Mouse (Mus musculus) MEL (cell line): ENCODE data around the gene Mogat2.

Experiments
- CTCF ChIP-seq, 3 experiments: IDR thresholded peaks in 2 of 3; conservative IDR thresholded peaks in 1 of 3; 2 replicates each; pipeline ENCODE4 v1.5.1; 2011 to 2012; ENCODE audit warnings: low read length in 3 of 3, low read depth in 2 of 3, mild to moderate bottlenecking in 2 of 3, improper control_type of control experiment in 1 of 3, inconsistent platforms in 1 of 3, mixed read lengths in 1 of 3, moderate library complexity in 1 of 3; ENCODE audit not compliant: control insufficient read depth in 1 of 3, insufficient read depth in 1 of 3, poor library complexity in 1 of 3, severe bottlenecking in 1 of 3
- E2F4 ChIP-seq: IDR thresholded peaks from 2 replicates; pipeline ENCODE4 v1.6.1; 2011; ENCODE audit warnings: low read depth, low read length, improper control_type of control experiment, borderline replicate concordance
- EP300 ChIP-seq, 2 experiments: IDR thresholded peaks; 2 replicates each; pipeline ENCODE4 v1.6.1; 2011; ENCODE audit warnings: improper control_type of control experiment in 2 of 2, low read length in 2 of 2, low read depth in 1 of 2, mild to moderate bottlenecking in 1 of 2
- GABPA ChIP-seq: IDR thresholded peaks from 2 replicates; pipeline ENCODE4 v1.6.1; 2012; ENCODE audit warnings: low read depth, mild to moderate bottlenecking, inconsistent platforms, low read length, improper control_type of control experiment, moderate library complexity
- GATA1 ChIP-seq: IDR thresholded peaks from 2 replicates; pipeline ENCODE4 v1.6.1; 2011; ENCODE audit warnings: low read depth, low read length, improper control_type of control experiment
- HCFC1 ChIP-seq: IDR thresholded peaks from 2 replicates; pipeline ENCODE4 v1.6.1; 2012; ENCODE audit warnings: low read depth, mild to moderate bottlenecking, inconsistent platforms, low read length, improper control_type of control experiment, moderate library complexity
- MAX ChIP-seq: IDR thresholded peaks from 2 replicates; pipeline ENCODE4 v1.6.1; 2011; ENCODE audit warnings: low read length, improper control_type of control experiment
- POLR2A ChIP-seq, 2 experiments: IDR thresholded peaks; 2 replicates each; pipeline ENCODE4 v1.6.1; 2011 to 2012; ENCODE audit warnings: low read length in 2 of 2, mild to moderate bottlenecking in 2 of 2, control low read depth in 1 of 2, improper control_type of control experiment in 1 of 2, low read depth in 1 of 2, moderate library complexity in 1 of 2; ENCODE audit not compliant: control insufficient read depth in 1 of 2, insufficient read depth in 1 of 2, poor library complexity in 1 of 2
- TAL1 ChIP-seq: IDR thresholded peaks from 2 replicates; pipeline ENCODE4 v1.6.1; 2012; ENCODE audit warnings: mild to moderate bottlenecking, inconsistent platforms, low read length, moderate library complexity, mixed read lengths
- UBTF ChIP-seq: IDR thresholded peaks from 2 replicates; pipeline ENCODE4 v1.6.1; 2012; ENCODE audit warnings: low read depth, mild to moderate bottlenecking, inconsistent platforms, low read length, improper control_type of control experiment, moderate library complexity, borderline replicate concordance; ENCODE audit not compliant: insufficient read depth
- ZNF384 ChIP-seq: IDR thresholded peaks from 2 replicates; pipeline ENCODE4 v1.6.1; 2012; ENCODE audit warnings: low read depth, mild to moderate bottlenecking, inconsistent platforms, low read length, improper control_type of control experiment

GRCm38 (mm10) chr7:99224648-99225190, 13.7 kb downstream of the Mogat2 start:
- TF ChIP-seq E2F4, result no peak
- TF ChIP-seq MAX, result no peak
- TF ChIP-seq POLR2A (IDR thresholded peaks at IDR 0.05; ENCODE audit: control insufficient read depth in 1 of 2, insufficient read depth in 1 of 2, low read depth in 1 of 2, low read length in 2 of 2, poor library complexity in 1 of 2), result no peak
- TF ChIP-seq EP300 (IDR thresholded peaks at IDR 0.05; ENCODE audit: low read depth in 1 of 2, low read length in 2 of 2), result no peak
- no peak for TF ChIP-seq HCFC1
- TF ChIP-seq GATA1, result no peak
- no peak for TF ChIP-seq CTCF (IDR thresholded peaks at IDR 0.05 in 2 of 3, conservative IDR thresholded peaks at IDR 0.05 in 1 of 3; ENCODE audit: control insufficient read depth in 1 of 3, insufficient read depth in 1 of 3, low read depth in 2 of 3, low read length in 3 of 3, poor library complexity in 1 of 3, severe bottlenecking in 1 of 3)
- no peak for TF ChIP-seq TAL1
- no peak for TF ChIP-seq UBTF
- TF ChIP-seq GABPA, result no peak
- no peak for TF ChIP-seq ZNF384
